Mouse (Mus musculus): ENCODE measurements around the gene Sprr2f. TPM values are rescaled to one million over a fixed set of nuclear protein-coding genes. Genes with fewer than 3 reads are reported as not detected.

The Sprr2f gene
- polyA plus RNA-seq (2014; fragmentation: Illumina TruSeq; extraction: RNeasy Lipid Tissue Mini Kit (QIAGEN cat#74804); ENCODE audit: low read depth, low replicate concordance), result not detected

GRCm38 (mm10) chr3:92364887-92365286 lies at the start of gene Sprr2f:
TSS of gene Sprr2f (plus strand) at chr3:92365187.

GRCm38 (mm10) chr3:92316320-92316719 lies 48.7 kb upstream of the Sprr2f start, which contains the start of gene Sprr2b:
TSS of gene Sprr2b (plus strand) at chr3:92316620.

GRCm38 (mm10) chr3:92338840-92339239 lies 26.1 kb upstream of the Sprr2f start, which contains the start of gene Sprr2d:
TSS of gene Sprr2d (plus strand) at chr3:92339140.

GRCm38 (mm10) chr3:92351843-92352242 lies 13.1 kb upstream of the Sprr2f start, which contains the start of gene Sprr2e:
TSS of gene Sprr2e (plus strand) at chr3:92352143.

GRCm38 (mm10) chr3:92385385-92385784 lies 20.4 kb downstream of the Sprr2f start, which contains the start of gene Sprr2h:
TSS of gene Sprr2h (plus strand) at chr3:92385685.

GRCm38 (mm10) chr3:92407691-92408090 lies 42.7 kb downstream of the Sprr2f start, which contains the start of gene Sprr2i:
TSS of gene Sprr2i (plus strand) at chr3:92407991.

Other genes starting within 250 kb of the Sprr2f start
- not detected for gene Prr9, start 241.2 kb upstream of the Sprr2f start, polyA plus RNA-seq (2014; fragmentation: Illumina TruSeq; extraction: RNeasy Lipid Tissue Mini Kit (QIAGEN cat#74804); ENCODE audit: low read depth, low replicate concordance)
- not detected for gene Lelp1, start 222.4 kb upstream of the Sprr2f start, polyA plus RNA-seq (2014; fragmentation: Illumina TruSeq; extraction: RNeasy Lipid Tissue Mini Kit (QIAGEN cat#74804); ENCODE audit: low read depth, low replicate concordance)
- not detected for gene Sprr2a1, start 149.4 kb upstream of the Sprr2f start, polyA plus RNA-seq (2014; fragmentation: Illumina TruSeq; extraction: RNeasy Lipid Tissue Mini Kit (QIAGEN cat#74804); ENCODE audit: low read depth, low replicate concordance)
- 2.5 TPM for gene Sprr2a2, start 149.3 kb upstream of the Sprr2f start, polyA plus RNA-seq (2014; fragmentation: Illumina TruSeq; extraction: RNeasy Lipid Tissue Mini Kit (QIAGEN cat#74804); ENCODE audit: low read depth, low replicate concordance)
- gene Sprr2a3, start 79.8 kb upstream of the Sprr2f start, polyA plus RNA-seq (2014; fragmentation: Illumina TruSeq; extraction: RNeasy Lipid Tissue Mini Kit (QIAGEN cat#74804); ENCODE audit: low read depth, low replicate concordance), result not detected
- gene Sprr2b, start 48.6 kb upstream of the Sprr2f start, polyA plus RNA-seq (2014; fragmentation: Illumina TruSeq; extraction: RNeasy Lipid Tissue Mini Kit (QIAGEN cat#74804); ENCODE audit: low read depth, low replicate concordance), result not detected
- gene Sprr2d, start 26.0 kb upstream of the Sprr2f start, polyA plus RNA-seq (2014; fragmentation: Illumina TruSeq; extraction: RNeasy Lipid Tissue Mini Kit (QIAGEN cat#74804); ENCODE audit: low read depth, low replicate concordance), result not detected
- gene Sprr2e, start 13.0 kb upstream of the Sprr2f start, polyA plus RNA-seq (2014; fragmentation: Illumina TruSeq; extraction: RNeasy Lipid Tissue Mini Kit (QIAGEN cat#74804); ENCODE audit: low read depth, low replicate concordance), result not detected
- not detected for gene Sprr2h, start 20.5 kb downstream of the Sprr2f start, polyA plus RNA-seq (2014; fragmentation: Illumina TruSeq; extraction: RNeasy Lipid Tissue Mini Kit (QIAGEN cat#74804); ENCODE audit: low read depth, low replicate concordance)
- not detected for gene Sprr2i, start 42.8 kb downstream of the Sprr2f start, polyA plus RNA-seq (2014; fragmentation: Illumina TruSeq; extraction: RNeasy Lipid Tissue Mini Kit (QIAGEN cat#74804); ENCODE audit: low read depth, low replicate concordance)
- gene Sprr2j-ps, start 52.9 kb downstream of the Sprr2f start, polyA plus RNA-seq (2014; fragmentation: Illumina TruSeq; extraction: RNeasy Lipid Tissue Mini Kit (QIAGEN cat#74804); ENCODE audit: low read depth, low replicate concordance), result not detected
- gene Gm9774, start 64.2 kb downstream of the Sprr2f start, polyA plus RNA-seq (2014; fragmentation: Illumina TruSeq; extraction: RNeasy Lipid Tissue Mini Kit (QIAGEN cat#74804); ENCODE audit: low read depth, low replicate concordance), result 4.6 TPM
- gene Sprr2k, start 67.4 kb downstream of the Sprr2f start, polyA plus RNA-seq (2014; fragmentation: Illumina TruSeq; extraction: RNeasy Lipid Tissue Mini Kit (QIAGEN cat#74804); ENCODE audit: low read depth, low replicate concordance), result not detected
- not detected for gene Sprr1b, start 73.6 kb downstream of the Sprr2f start, polyA plus RNA-seq (2014; fragmentation: Illumina TruSeq; extraction: RNeasy Lipid Tissue Mini Kit (QIAGEN cat#74804); ENCODE audit: low read depth, low replicate concordance)
- not detected for gene Sprr3, start 93.5 kb downstream of the Sprr2f start, polyA plus RNA-seq (2014; fragmentation: Illumina TruSeq; extraction: RNeasy Lipid Tissue Mini Kit (QIAGEN cat#74804); ENCODE audit: low read depth, low replicate concordance)
- not detected for gene Sprr1a, start 120.7 kb downstream of the Sprr2f start, polyA plus RNA-seq (2014; fragmentation: Illumina TruSeq; extraction: RNeasy Lipid Tissue Mini Kit (QIAGEN cat#74804); ENCODE audit: low read depth, low replicate concordance)
- not detected for gene Sprr4, start 135.3 kb downstream of the Sprr2f start, polyA plus RNA-seq (2014; fragmentation: Illumina TruSeq; extraction: RNeasy Lipid Tissue Mini Kit (QIAGEN cat#74804); ENCODE audit: low read depth, low replicate concordance)
- not detected for gene 2310046K23Rik, start 169.3 kb downstream of the Sprr2f start, polyA plus RNA-seq (2014; fragmentation: Illumina TruSeq; extraction: RNeasy Lipid Tissue Mini Kit (QIAGEN cat#74804); ENCODE audit: low read depth, low replicate concordance)
- gene Ivl, start 208.5 kb downstream of the Sprr2f start, polyA plus RNA-seq (2014; fragmentation: Illumina TruSeq; extraction: RNeasy Lipid Tissue Mini Kit (QIAGEN cat#74804); ENCODE audit: low read depth, low replicate concordance), result not detected
- not detected for gene Smcp, start 223.8 kb downstream of the Sprr2f start, polyA plus RNA-seq (2014; fragmentation: Illumina TruSeq; extraction: RNeasy Lipid Tissue Mini Kit (QIAGEN cat#74804); ENCODE audit: low read depth, low replicate concordance)
- not detected for gene 2210017I01Rik, start 242.3 kb downstream of the Sprr2f start, polyA plus RNA-seq (2014; fragmentation: Illumina TruSeq; extraction: RNeasy Lipid Tissue Mini Kit (QIAGEN cat#74804); ENCODE audit: low read depth, low replicate concordance)

Data from heart, adult 10 weeks (tissue).